Mouse (Mus musculus) midbrain, embryonic 13.5 days (tissue): ENCODE data around the gene Eef1e1. TPM values are rescaled to one million over a fixed set of nuclear protein-coding genes. Genes with fewer than 3 reads are reported as not detected.

ENCODE experiments used
- ATAC-seq: fragments of 200-750 bp; cut with Nextera tagmentation; 2 replicates; pipeline ENCODE4 v1.8.0; 2017; ENCODE audit warnings: mild to moderate bottlenecking, moderate TSS enrichment, moderate library complexity
- H3K27ac ChIP-seq: fragments of 300-500 bp; sonication (generic); 2 replicates; pipeline ENCODE4 v1.5.1; 2015; ENCODE audit warnings: inconsistent platforms, mild to moderate bottlenecking, moderate library complexity
- H3K27me3 ChIP-seq: fragments of 300-500 bp; sonication (generic); 2 replicates; pipeline ENCODE4 v1.6.1; 2015; ENCODE audit warnings: mild to moderate bottlenecking, inconsistent platforms
- H3K36me3 ChIP-seq: fragments of 300-500 bp; sonication (generic); 2 replicates; pipeline ENCODE4 v1.6.1; 2015; ENCODE audit warnings: mild to moderate bottlenecking, inconsistent platforms
- H3K4me1 ChIP-seq: fragments of 300-500 bp; sonication (generic); replicated peaks from 2 replicates; pipeline ENCODE4 v1.6.1; 2015; ENCODE audit warnings: inconsistent platforms
- H3K4me2 ChIP-seq: fragments of 300-500 bp; sonication (generic); replicated peaks from 2 replicates; pipeline ENCODE4 v1.6.1; 2015; ENCODE audit warnings: moderate library complexity, mild to moderate bottlenecking, inconsistent platforms
- H3K4me3 ChIP-seq: fragments of 300-500 bp; sonication (generic); replicated peaks from 2 replicates; pipeline ENCODE4 v1.5.1; 2015; ENCODE audit warnings: mild to moderate bottlenecking, inconsistent platforms
- H3K9ac ChIP-seq: fragments of 300-500 bp; sonication (generic); replicated peaks from 2 replicates; pipeline ENCODE4 v1.6.1; 2015; ENCODE audit warnings: mild to moderate bottlenecking, inconsistent platforms
- H3K9me3 ChIP-seq: fragments of 300-500 bp; sonication (generic); 2 replicates; pipeline ENCODE4 v1.6.1; 2016; ENCODE audit warnings: mild to moderate bottlenecking, inconsistent platforms
- WGBS: fragments of 180-500 bp; shearing (Covaris S2); methylation state at CpG from one replicate; pipeline ENCODE4 v1.1.7; 2015; 5-methylcytosine and 5-hydroxymethylcytosine counted together
- polyA plus RNA-seq: library from polyadenylated mRNA; unstranded; fragments of >200 nt; fragmentation: Nextera tagmentation; extraction: Ambion mirVana; gene quantifications from 2 replicates; pipeline ENCODE4 v1.2.1, GENCODE M21; 2015

Eef1e1 gene
- polyA plus RNA-seq, 1 experiment from 2014 or later, result 91.3 TPM

GRCm38 (mm10) chr13:38602243-38602832, 56.5 kb downstream of the Eef1e1 start:
- Histone ChIP-seq H3K4me1 (no peaks in the 10 kb centered on the region), H3K4me3 (no peak overlapping the region), H3K9ac (no peak overlapping the region), H3K36me3 (peaks cover 29% of the 10 kb centered on the region), H3K27me3 (no peaks in the 10 kb centered on the region), H3K9me3 (no peaks in the 10 kb centered on the region), H3K4me2 (no peak overlapping the region), H3K27ac (no peak overlapping the region)
- ATAC-seq, result no peak
- WGBS, result 83% methylated on average over 17 of the region's 17 CpGs

GRCm38 (mm10) chr13:38600811-38601210, 58.0 kb downstream of the Eef1e1 start:
- Histone ChIP-seq H3K4me1 (no peaks in the 10 kb centered on the region), H3K27me3 (no peaks in the 10 kb centered on the region), H3K36me3 (peaks cover 24% of the 10 kb centered on the region), H3K4me2 (no peak overlapping the region), H3K27ac (no peak overlapping the region), H3K9me3 (no peaks in the 10 kb centered on the region), H3K4me3 (no peak overlapping the region), H3K9ac (no peak overlapping the region)
- WGBS, result 91% methylated on average over 11 of the region's 11 CpGs
- ATAC-seq, result no peak

- ATAC-seq, result no peak
- H3K27ac ChIP-seq, result no peak overlapping the region
- H3K9me3 ChIP-seq, result no peaks in the 10 kb centered on the region
- H3K4me3 ChIP-seq, result no peak overlapping the region
- WGBS, result 65% methylated on average over 3 of the region's 3 CpGs
- no peaks in the 10 kb centered on the region for H3K4me1 ChIP-seq
- H3K4me2 ChIP-seq, result no peak overlapping the region
- no peak overlapping the region for H3K9ac ChIP-seq
- peaks cover 7% of the 10 kb centered on the region; the same call in 1 of the 2 replicates for H3K36me3 ChIP-seq
- H3K27me3 ChIP-seq, result no peaks in the 10 kb centered on the region
Observed at GRCm38 (mm10) chr13:38597076-38597475, 61.8 kb downstream of the Eef1e1 start.

GRCm38 (mm10) chr13:38596461-38596860, 62.4 kb downstream of the Eef1e1 start:
- Histone ChIP-seq H3K4me3 (no peak overlapping the region), H3K36me3 (0 out of 2 replicates have a peak, but pooled peaks cover 6% of the 10 kb centered on the region), H3K4me2 (no peak overlapping the region), H3K27ac (no peak overlapping the region), H3K4me1 (no peaks in the 10 kb centered on the region), H3K9me3 (no peaks in the 10 kb centered on the region), H3K27me3 (no peaks in the 10 kb centered on the region), H3K9ac (no peak overlapping the region)
- 63% methylated on average over 4 of the region's 4 CpGs for WGBS
- ATAC-seq, result no peak

Other genes with a start within 250 kb of the Eef1e1 start
- 64.8 and 71.8 TPM in 2 replicates for gene Txndc5, start 130.2 kb downstream of the Eef1e1 start, polyA plus RNA-seq
- gene Bloc1s5, start 23.9 kb downstream of the Eef1e1 start, polyA plus RNA-seq, result 28.4 and 30.2 TPM in 2 replicates